Mouse (Mus musculus): Measurements from ENCODE around the gene Rhbdl3. TPM values are rescaled to one million over a fixed set of nuclear protein-coding genes. Genes with fewer than 3 reads are reported as not detected.

The Rhbdl3 gene
- total and polyA plus RNA-seq, 3 experiments, result 6.8 to 11.1 (median 9.4) TPM

DNA sequence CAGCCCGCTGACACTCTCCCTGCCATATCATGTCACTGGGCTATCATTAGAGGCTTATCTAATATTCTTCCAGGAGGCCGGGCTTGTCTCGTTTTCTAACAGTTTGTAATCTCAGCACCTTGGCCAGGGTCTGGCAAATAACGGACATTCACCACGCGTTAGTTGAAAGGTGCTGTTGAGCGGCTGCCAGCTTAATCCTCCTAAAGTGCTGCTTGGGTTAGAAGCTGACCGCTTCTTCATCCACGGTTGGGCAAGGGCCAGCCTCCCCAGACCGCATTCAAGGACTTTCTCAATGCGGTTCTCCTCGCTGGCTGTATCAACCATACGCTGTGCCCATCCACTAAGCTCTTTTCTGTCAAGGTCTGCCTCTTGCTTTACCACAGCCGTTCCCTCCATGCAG lies 4.9 kb upstream of the Rhbdl3 start:
- TF ChIP-seq POLR2A (IDR thresholded peaks at IDR 0.05; ENCODE audit: insufficient read depth, low read depth, low read length), result no peak
- TF ChIP-seq CTCF (IDR thresholded peaks at IDR 0.05), result no peak
- TF ChIP-seq EP300 (IDR thresholded peaks at IDR 0.05; ENCODE audit: insufficient read depth, low read depth, low read length), result no peak
- DNase-seq, result no peak
- 20% methylated on average over 14 of the region's 14 CpGs for WGBS
- peaks cover 4% of the 10 kb centered on the region for H3K4me1 ChIP-seq (ENCODE audit: control insufficient read depth, insufficient read depth, low read length)
- intact Hi-C loops (cut with DNase I), result no loop called here
- H3K36me3 ChIP-seq (ENCODE audit: control insufficient read depth, insufficient read depth, low read length), result no peaks in the 10 kb centered on the region
- H3K9ac ChIP-seq (ENCODE audit: low read depth, low read length), result no peak overlapping the region
- H3K27ac ChIP-seq, result no peak overlapping the region
- no peak overlapping the region for H3K4me3 ChIP-seq
- H3K79me2 ChIP-seq (replicated peaks; ENCODE audit: control insufficient read depth, insufficient read depth, low read length), result no peaks in the 10 kb centered on the region
- H3K27me3 ChIP-seq (ENCODE audit: control insufficient read depth, insufficient read depth, low read length), result no peaks in the 10 kb centered on the region

GRCm38 (mm10) chr11:80299513-80300235 lies 1.0 kb upstream of the Rhbdl3 start:
- no peaks in the 10 kb centered on the region for H3K27me3 ChIP-seq (ENCODE audit: control insufficient read depth, insufficient read depth, low read length)
- 18% methylated on average over 12 of the region's 12 CpGs for WGBS
- H3K9ac ChIP-seq (ENCODE audit: low read depth, low read length), result no peak overlapping the region
- intact Hi-C loops (cut with DNase I), result loop anchor here (2.0 to 5.0 kb wide), 2 partner anchors 13 to 53 kb away; no protein-coding TSS in a partner anchor
- no peak for DNase-seq
- peaks cover 4% of the 10 kb centered on the region for H3K4me1 ChIP-seq (ENCODE audit: control insufficient read depth, insufficient read depth, low read length)
- H3K36me3 ChIP-seq (ENCODE audit: control insufficient read depth, insufficient read depth, low read length), result no peaks in the 10 kb centered on the region
- no peak for TF ChIP-seq CTCF (IDR thresholded peaks at IDR 0.05)
- no peak for TF ChIP-seq EP300 (IDR thresholded peaks at IDR 0.05; ENCODE audit: insufficient read depth, low read depth, low read length)
- H3K4me3 ChIP-seq, result no peak overlapping the region
- H3K79me2 ChIP-seq (replicated peaks; ENCODE audit: control insufficient read depth, insufficient read depth, low read length), result no peaks in the 10 kb centered on the region
- H3K27ac ChIP-seq, result no peak overlapping the region

- WGBS, result under 1% methylated on average over 53 of the region's 53 CpGs
- no peak for TF ChIP-seq POLR2A (IDR thresholded peaks at IDR 0.05; ENCODE audit: insufficient read depth, low read depth, low read length)
- TF ChIP-seq CTCF (IDR thresholded peaks at IDR 0.05), result peak; percentile 64
- TF ChIP-seq EP300 (IDR thresholded peaks at IDR 0.05; ENCODE audit: insufficient read depth, low read depth, low read length), result no peak
- H3K4me3 ChIP-seq, result peak overlapping the region; percentile 79
- H3K9ac ChIP-seq (ENCODE audit: low read depth, low read length), result peak overlapping the region; percentile 87
- H3K36me3 ChIP-seq (ENCODE audit: control insufficient read depth, insufficient read depth, low read length), result no peaks in the 10 kb centered on the region
- peak; percentile 80 for DNase-seq
- peak overlapping the region; percentile 81 for H3K27ac ChIP-seq
- no peaks in the 10 kb centered on the region for H3K27me3 ChIP-seq (ENCODE audit: control insufficient read depth, insufficient read depth, low read length)
- H3K79me2 ChIP-seq (replicated peaks; ENCODE audit: control insufficient read depth, insufficient read depth, low read length), result no peaks in the 10 kb centered on the region
- peaks cover 2% of the 10 kb centered on the region; the same call in 1 of the 2 replicates for H3K4me1 ChIP-seq (ENCODE audit: control insufficient read depth, insufficient read depth, low read length)
- intact Hi-C loops (cut with DNase I), result loop anchor here (2.0 to 5.0 kb wide), 2 partner anchors 15 to 51 kb away; no protein-coding TSS in a partner anchor
These were observed 769 bp downstream of the Rhbdl3 start for GRCm38 (mm10) chr11:80301316-80302045.

GRCm38 (mm10) chr11:80302046-80302390 lies 1.3 kb downstream of the Rhbdl3 start:
- 2% methylated on average over 9 of the region's 9 CpGs for WGBS
- peak overlapping the region; percentile 81 for H3K27ac ChIP-seq
- no peaks in the 10 kb centered on the region for H3K79me2 ChIP-seq (replicated peaks; ENCODE audit: control insufficient read depth, insufficient read depth, low read length)
- no peaks in the 10 kb centered on the region for H3K36me3 ChIP-seq (ENCODE audit: control insufficient read depth, insufficient read depth, low read length)
- peak overlapping the region; percentile 87 for H3K9ac ChIP-seq (ENCODE audit: low read depth, low read length)
- peak overlapping the region; percentile 79 for H3K4me3 ChIP-seq
- TF ChIP-seq POLR2A (IDR thresholded peaks at IDR 0.05; ENCODE audit: insufficient read depth, low read depth, low read length), result no peak
- TF ChIP-seq EP300 (IDR thresholded peaks at IDR 0.05; ENCODE audit: insufficient read depth, low read depth, low read length), result no peak
- TF ChIP-seq CTCF (IDR thresholded peaks at IDR 0.05), result no peak
- H3K27me3 ChIP-seq (ENCODE audit: control insufficient read depth, insufficient read depth, low read length), result no peaks in the 10 kb centered on the region
- H3K4me1 ChIP-seq (ENCODE audit: control insufficient read depth, insufficient read depth, low read length), result peaks cover 2% of the 10 kb centered on the region; the same call in 1 of the 2 replicates
- intact Hi-C loops (cut with DNase I), result loop anchor here (5.0 kb wide), 1 partner anchor 50 kb away; no protein-coding TSS in a partner anchor
- no peak for DNase-seq

DNA sequence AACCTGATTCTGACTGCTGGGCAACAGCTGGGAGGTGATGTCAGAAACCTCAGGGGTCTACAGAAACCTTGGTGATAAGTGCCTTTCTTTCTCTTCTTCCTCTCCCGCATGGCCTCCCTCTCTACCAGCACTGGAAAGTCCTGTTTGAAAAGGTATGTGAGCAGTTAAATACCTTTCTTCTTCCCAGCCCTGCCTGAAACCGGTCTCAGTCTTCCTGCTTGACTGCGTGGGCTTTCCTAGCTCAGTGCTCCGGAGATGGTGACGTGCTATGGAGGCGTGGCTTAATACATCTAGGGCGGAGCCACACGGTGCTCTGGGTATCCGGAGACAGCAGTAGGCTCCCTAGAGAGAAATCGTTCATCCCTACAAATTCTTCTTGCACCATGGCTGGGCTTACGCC lies 1.8 kb downstream of the Rhbdl3 start:
- intact Hi-C loops (cut with DNase I), result loop anchor here (5.0 kb wide), 1 partner anchor 50 kb away; no protein-coding TSS in a partner anchor
- Histone ChIP-seq H3K27me3 (ENCODE audit: control insufficient read depth, insufficient read depth, low read length) (no peaks in the 10 kb centered on the region), H3K4me3 (peak overlapping the region; percentile 79), H3K9ac (ENCODE audit: low read depth, low read length) (no peak overlapping the region), H3K36me3 (ENCODE audit: control insufficient read depth, insufficient read depth, low read length) (no peaks in the 10 kb centered on the region), H3K4me1 (ENCODE audit: control insufficient read depth, insufficient read depth, low read length) (peaks cover 2% of the 10 kb centered on the region; the same call in 1 of the 2 replicates), H3K79me2 (replicated peaks; ENCODE audit: control insufficient read depth, insufficient read depth, low read length) (no peaks in the 10 kb centered on the region), H3K27ac (no peak overlapping the region)
- no peak for TF ChIP-seq CTCF (IDR thresholded peaks at IDR 0.05)
- peak; percentile 55; the same call in 1 of the 2 replicates for TF ChIP-seq POLR2A (IDR thresholded peaks at IDR 0.05; ENCODE audit: insufficient read depth, low read depth, low read length)
- WGBS, result 8% methylated on average over 11 of the region's 11 CpGs
- peak; percentile 78 for DNase-seq

DNA sequence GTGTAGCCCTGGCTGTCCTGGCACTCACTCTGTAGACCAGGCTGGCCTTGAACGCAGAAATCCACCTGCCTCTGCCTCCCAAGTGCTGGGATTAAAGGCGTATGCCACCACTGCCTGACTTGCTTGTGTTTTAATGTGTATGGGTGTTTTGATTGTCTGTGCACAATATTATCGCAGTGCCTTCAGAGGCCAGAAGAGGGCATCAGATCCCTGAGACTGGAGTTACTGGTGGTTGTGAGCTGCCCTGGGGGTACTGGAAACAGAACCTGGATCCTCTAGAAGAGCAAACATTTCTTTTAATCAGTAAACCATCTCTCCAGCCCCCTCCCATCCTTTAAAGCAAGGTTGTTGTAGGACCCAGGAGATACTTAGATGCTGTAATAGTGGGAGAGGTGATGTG lies 3.0 kb downstream of the Rhbdl3 start:
- TF ChIP-seq EP300 (IDR thresholded peaks at IDR 0.05; ENCODE audit: insufficient read depth, low read depth, low read length) (no peak), POLR2A (IDR thresholded peaks at IDR 0.05; ENCODE audit: insufficient read depth, low read depth, low read length) (no peak), CTCF (IDR thresholded peaks at IDR 0.05) (peak; percentile 46)
- H3K36me3 ChIP-seq (ENCODE audit: control insufficient read depth, insufficient read depth, low read length), result no peaks in the 10 kb centered on the region
- 97% methylated on average over 3 of the region's 3 CpGs for WGBS
- H3K4me1 ChIP-seq (ENCODE audit: control insufficient read depth, insufficient read depth, low read length), result peaks cover 2% of the 10 kb centered on the region; the same call in 1 of the 2 replicates
- H3K79me2 ChIP-seq (replicated peaks; ENCODE audit: control insufficient read depth, insufficient read depth, low read length), result no peaks in the 10 kb centered on the region
- H3K27ac ChIP-seq, result no peak overlapping the region
- no peak overlapping the region for H3K4me3 ChIP-seq
- DNase-seq, result no peak
- intact Hi-C loops (cut with DNase I), result loop anchor here (5.0 kb wide), 1 partner anchor 49 kb away; no protein-coding TSS in a partner anchor
- H3K27me3 ChIP-seq (ENCODE audit: control insufficient read depth, insufficient read depth, low read length), result no peaks in the 10 kb centered on the region
- no peak overlapping the region for H3K9ac ChIP-seq (ENCODE audit: low read depth, low read length)
